Mouse (Mus musculus) liver, postnatal 0 days (tissue): ENCODE results near the gene Arrdc2.

Experiments
- CTCF ChIP-seq: sonication (generic); IDR thresholded peaks from 2 replicates; pipeline ENCODE4 v1.5.1; 2016; ENCODE audit warnings: antibody characterized with exemption, low read depth
- EP300 ChIP-seq: IDR thresholded peaks from 2 replicates; pipeline ENCODE4 v1.6.1; 2016; ENCODE audit warnings: antibody characterized with exemption, low read depth, mild to moderate bottlenecking

DNA sequence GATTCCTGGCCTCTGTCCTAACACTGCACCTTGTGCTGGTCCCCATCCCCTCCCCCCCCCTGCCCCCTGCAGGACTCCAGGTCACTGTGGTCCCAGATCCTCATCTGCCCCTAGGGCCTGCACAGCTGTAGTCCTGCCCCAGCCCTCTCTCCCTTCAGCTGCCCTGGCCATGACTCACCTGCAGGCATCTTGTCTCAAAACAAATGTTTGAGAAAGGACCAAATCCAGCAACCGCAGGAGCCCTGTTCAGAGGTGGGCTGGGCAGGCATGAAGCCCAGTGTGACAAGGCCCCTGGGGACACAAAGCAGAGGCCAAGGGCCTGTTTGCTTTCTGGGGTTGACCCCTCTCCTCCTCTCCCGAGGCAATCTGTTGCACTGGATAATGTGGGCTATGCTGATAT lies 38.7 kb upstream of the Arrdc2 start:
- TF ChIP-seq CTCF, result no peak
- TF ChIP-seq EP300, result no peak
